Mouse (Mus musculus) C2C12 (cell line): ENCODE data around the gene Srgap2. TPM values are rescaled to one million over a fixed set of nuclear protein-coding genes. Genes with fewer than 3 reads are reported as not detected.

Experiments
- H3K27me3 ChIP-seq: one replicate; pipeline ENCODE4 v1.6.1; 2011; ENCODE audit not compliant: control insufficient read depth, insufficient read depth, insufficient read length
- H3K36me3 ChIP-seq: one replicate; pipeline ENCODE4 v1.6.1; 2011; ENCODE audit not compliant: control insufficient read depth, insufficient read depth
- H3K4me3 ChIP-seq: one replicate; pipeline ENCODE4 v1.5.1; 2011; ENCODE audit warnings: mild to moderate bottlenecking, control low read depth; ENCODE audit not compliant: poor library complexity, insufficient read depth, severe bottlenecking
- H3K79me2 ChIP-seq: one replicate; pipeline ENCODE4 v1.6.1; 2011; ENCODE audit not compliant: control insufficient read depth, insufficient read depth
- H3K79me3 ChIP-seq: one replicate; pipeline ENCODE4 v1.6.1; 2011; ENCODE audit warnings: low read depth, control low read depth
- H3ac ChIP-seq: one replicate; pipeline ENCODE3; 2011; ENCODE audit warnings: low read depth; ENCODE audit not compliant: control insufficient read depth, insufficient read length
- CEBPB ChIP-seq: IDR thresholded peaks from one replicate; pipeline ENCODE4 v1.6.1; 2011; ENCODE audit warnings: low read depth, mild to moderate bottlenecking, control low read depth, moderate library complexity
- CTCF ChIP-seq: IDR thresholded peaks from one replicate; pipeline ENCODE4 v1.5.1; 2011; ENCODE audit not compliant: control insufficient read depth, insufficient read depth, insufficient read length
- FOSL1 ChIP-seq: IDR thresholded peaks from one replicate; pipeline ENCODE4 v1.8.0; 2011; ENCODE audit warnings: mild to moderate bottlenecking, low read length; ENCODE audit not compliant: poor library complexity, insufficient read depth, severe bottlenecking
- MAX ChIP-seq: IDR thresholded peaks from one replicate; pipeline ENCODE4 v1.6.1; 2011; ENCODE audit warnings: mild to moderate bottlenecking, control low read depth
- MYOD1 ChIP-seq: IDR thresholded peaks from one replicate; pipeline ENCODE4 v1.6.1; 2011; ENCODE audit warnings: low read depth; ENCODE audit not compliant: control insufficient read depth, insufficient read length
- MYOG ChIP-seq: IDR thresholded peaks from one replicate; pipeline ENCODE4 v1.6.1; 2011; ENCODE audit not compliant: control insufficient read depth, insufficient read length; ENCODE audit errors: extremely low read depth
- USF1 ChIP-seq: IDR thresholded peaks from one replicate; pipeline ENCODE4 v1.6.1; 2011; ENCODE audit warnings: low read depth, mild to moderate bottlenecking, control low read depth, moderate library complexity
- polyA plus RNA-seq: library from polyadenylated mRNA; unstranded; fragments of >200 nt; fragmentation: generic; extraction: Trizol; gene quantifications from one replicate; pipeline ENCODE4 v1.2.1, GENCODE M21; 2012; ENCODE audit warnings: missing spikeins

Srgap2 gene
- polyA plus RNA-seq, 1 experiment: 10.5 TPM

- Histone ChIP-seq H3K27me3 (no peaks in the 10 kb centered on the region), H3K79me2 (no peaks in the 10 kb centered on the region), H3K79me3 (peaks cover 3% of the 10 kb centered on the region), H3ac (no peak overlapping the region), H3K4me3 (no peak overlapping the region), H3K36me3 (no peaks in the 10 kb centered on the region)
- TF ChIP-seq CTCF: no peak
- TF ChIP-seq MYOG: no peak
- TF ChIP-seq FOSL1: no peak
- TF ChIP-seq USF1: no peak
- TF ChIP-seq MAX: no peak
- TF ChIP-seq CEBPB: no peak
- TF ChIP-seq MYOD1: no peak
Observed at GRCm38 (mm10) chr1:131419307-131419706, 107.8 kb downstream of the Srgap2 start.

DNA sequence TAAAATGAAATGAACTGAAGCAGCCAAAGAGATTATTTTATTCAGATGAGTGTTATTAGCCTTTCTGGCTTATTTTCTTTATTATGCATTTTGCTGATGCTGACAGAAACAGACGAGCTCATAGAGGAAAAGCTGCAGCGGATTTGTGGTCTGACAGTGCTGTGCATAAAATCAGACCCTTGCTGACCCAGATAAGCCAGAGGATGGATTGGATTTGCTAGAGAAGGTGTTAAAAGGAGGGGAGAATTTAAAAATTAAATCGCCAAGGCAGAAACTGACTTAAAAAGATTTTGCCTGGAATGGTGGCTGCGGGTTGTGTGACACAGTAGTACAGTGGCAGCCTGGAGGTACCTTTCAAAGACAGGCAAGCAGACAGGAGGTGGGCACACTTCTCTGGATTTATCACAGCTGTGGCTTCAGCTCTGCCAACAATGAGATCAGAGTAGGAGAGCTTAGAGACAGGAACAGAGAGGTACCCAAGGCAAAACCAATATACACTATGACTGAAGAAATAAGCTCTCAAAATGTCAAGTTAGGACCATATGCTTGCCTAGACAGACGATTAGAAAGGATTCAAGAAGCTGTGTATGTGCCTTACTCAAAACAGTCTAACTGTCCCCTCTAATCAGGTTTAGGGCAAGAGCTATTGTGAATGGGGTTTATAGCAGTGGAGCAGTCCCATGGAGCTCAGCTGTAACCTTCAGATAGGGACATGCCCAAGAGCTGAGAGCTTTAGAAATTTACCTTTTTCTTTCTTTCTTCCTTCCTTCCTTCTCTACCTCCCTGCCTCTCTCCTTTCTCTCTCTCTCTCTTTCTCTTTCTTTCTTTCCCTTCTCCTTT lies 109.1 kb downstream of the Srgap2 start:
- H3K4me3 ChIP-seq: no peak overlapping the region
- H3K36me3 ChIP-seq: no peaks in the 10 kb centered on the region
- peaks cover 3% of the 10 kb centered on the region for H3K79me3 ChIP-seq
- no peaks in the 10 kb centered on the region for H3K27me3 ChIP-seq
- TF ChIP-seq CTCF: no peak
- TF ChIP-seq CEBPB: no peak
- TF ChIP-seq MYOD1: no peak
- H3K79me2 ChIP-seq: no peaks in the 10 kb centered on the region
- no peak overlapping the region for H3ac ChIP-seq

GRCm38 (mm10) chr1:131417059-131417750 lies 109.9 kb downstream of the Srgap2 start:
- no peak overlapping the region for H3ac ChIP-seq
- no peak overlapping the region for H3K4me3 ChIP-seq
- no peaks in the 10 kb centered on the region for H3K79me2 ChIP-seq
- no peaks in the 10 kb centered on the region for H3K36me3 ChIP-seq
- no peaks in the 10 kb centered on the region for H3K27me3 ChIP-seq
- no peaks in the 10 kb centered on the region for H3K79me3 ChIP-seq
- no peak for TF ChIP-seq USF1
- no peak for TF ChIP-seq CTCF
- no peak for TF ChIP-seq MYOG
- TF ChIP-seq FOSL1: no peak
- no peak for TF ChIP-seq MAX
- no peak for TF ChIP-seq CEBPB
- TF ChIP-seq MYOD1: no peak

GRCm38 (mm10) chr1:131403567-131403966 lies 123.6 kb downstream of the Srgap2 start:
- H3K79me3 ChIP-seq: peaks cover 2% of the 10 kb centered on the region
- H3K79me2 ChIP-seq: no peaks in the 10 kb centered on the region
- TF ChIP-seq MYOG (no peak), CEBPB (no peak), FOSL1 (no peak), MAX (no peak), USF1 (no peak), MYOD1 (no peak), CTCF (no peak)
- no peaks in the 10 kb centered on the region for H3K27me3 ChIP-seq
- no peaks in the 10 kb centered on the region for H3K36me3 ChIP-seq
- no peak overlapping the region for H3K4me3 ChIP-seq
- H3ac ChIP-seq: no peak overlapping the region

GRCm38 (mm10) chr1:131400844-131401243 lies 126.3 kb downstream of the Srgap2 start:
- Histone ChIP-seq H3K36me3 (no peaks in the 10 kb centered on the region), H3K27me3 (no peaks in the 10 kb centered on the region), H3ac (no peak overlapping the region), H3K4me3 (no peak overlapping the region), H3K79me3 (peaks cover 2% of the 10 kb centered on the region), H3K79me2 (no peaks in the 10 kb centered on the region)
- no peak for TF ChIP-seq MYOD1
- no peak for TF ChIP-seq MYOG
- no peak for TF ChIP-seq USF1
- no peak for TF ChIP-seq CEBPB
- no peak for TF ChIP-seq FOSL1
- TF ChIP-seq CTCF: no peak
- TF ChIP-seq MAX: no peak
